Mouse (Mus musculus): ENCODE results near the gene Eipr1. TPM values are rescaled to one million over a fixed set of nuclear protein-coding genes. Genes with fewer than 3 reads are reported as not detected.

Gene Eipr1
- total and polyA plus RNA-seq, 3 experiments: 33.3 to 35.4 (median 34.4) TPM

- in situ Hi-C loops (cut with MboI; ENCODE audit: low pct_ligation_motif_present, low pct_unique_long_range_greater_than_20kb, low sequenced_read_pairs) (no loop called here), dilution Hi-C loops (cut with MboI; ENCODE audit: extremely low pct_ligation_motif_present, extremely low pct_unique_long_range_greater_than_20kb, low sequenced_read_pairs) (no loop called here)
- H3K9me3 ChIP-seq (replicated peaks; ENCODE audit: low read length): no peaks in the 10 kb centered on the region
- TF ChIP-seq ZMIZ1 (IDR thresholded peaks at IDR 0.05; ENCODE audit: low read depth, low read length) (no peak), EP300 (IDR thresholded peaks at IDR 0.05; ENCODE audit: low read length) (peak; percentile 58), ZKSCAN1 (IDR thresholded peaks at IDR 0.05; ENCODE audit: borderline replicate concordance, low read depth, low read length) (no peak), JUN (IDR thresholded peaks at IDR 0.05; ENCODE audit: insufficient read depth, low read depth, low read length) (peak; percentile 38; the same call in 1 of the 2 replicates), CHD2 (IDR thresholded peaks at IDR 0.05; ENCODE audit: low read length) (no peak), CTCF (conservative IDR thresholded peaks at IDR 0.05 in 1 of 2, IDR thresholded peaks at IDR 0.05 in 1 of 2; ENCODE audit: low read depth in 2 of 2, low read length in 2 of 2) (no peak), CHD1 (IDR thresholded peaks at IDR 0.05; ENCODE audit: low read depth, low read length) (no peak), GABPA (IDR thresholded peaks at IDR 0.05; ENCODE audit: insufficient replicate concordance, low read depth, low read length) (no peak), TCF12 (IDR thresholded peaks at IDR 0.05; ENCODE audit: low read depth, low read length) (no peak), MEF2A (IDR thresholded peaks at IDR 0.05; ENCODE audit: borderline replicate concordance, low read depth, low read length) (no peak), PAX5 (IDR thresholded peaks at IDR 0.05; ENCODE audit: low read length) (no peak), ZNF384 (IDR thresholded peaks at IDR 0.05; ENCODE audit: low read depth, low read length) (no peak), SIN3A (IDR thresholded peaks at IDR 0.05; ENCODE audit: low read length) (0 out of 2 replicates have a peak, but pooled peaks have one; percentile 3), TBP (conservative IDR thresholded peaks at IDR 0.05; ENCODE audit: low read depth, low read length) (no peak), ELF1 (IDR thresholded peaks at IDR 0.05; ENCODE audit: low read depth, low read length) (peak; percentile 41; the same call in 1 of the 2 replicates), RCOR1 (conservative IDR thresholded peaks at IDR 0.05; ENCODE audit: low read depth, low read length) (no peak), BHLHE40 (IDR thresholded peaks at IDR 0.05; ENCODE audit: low read depth, low read length) (0 out of 2 replicates have a peak, but pooled peaks have one; percentile 5), USF1 (IDR thresholded peaks at IDR 0.05; ENCODE audit: low read depth, low read length) (no peak), SMC3 (IDR thresholded peaks at IDR 0.05; ENCODE audit: low read depth, low read length) (no peak), ETS1 (conservative IDR thresholded peaks at IDR 0.05; ENCODE audit: low read depth, low read length) (peak; percentile 34; the same call in 1 of the 2 replicates), MYC (IDR thresholded peaks at IDR 0.05; ENCODE audit: low read depth, low read length) (no peak), POLR2A (IDR thresholded peaks at IDR 0.05; ENCODE audit: low read depth, low read length) (0 out of 2 replicates have a peak, but pooled peaks have one; percentile 25), USF2 (conservative IDR thresholded peaks at IDR 0.05; ENCODE audit: low read depth, low read length) (no peak), MAX (IDR thresholded peaks at IDR 0.05; ENCODE audit: low read length) (no peak), MAZ (IDR thresholded peaks at IDR 0.05; ENCODE audit: low read depth, low read length) (no peak), IRF4 (IDR thresholded peaks at IDR 0.05; ENCODE audit: low read depth, low read length) (0 out of 2 replicates have a peak, but pooled peaks have one; percentile 31)
- H3K4me1 ChIP-seq (ENCODE audit: control insufficient read depth in 1 of 2, insufficient read depth in 2 of 2): peaks cover 21 to 56% of the 10 kb centered on the region in 2 experiments
- H3K4me3 ChIP-seq (replicated peaks in 1 of 3; ENCODE audit: low read depth in 2 of 3, low read length in 2 of 3, poor library complexity in 1 of 3): no peak overlapping the region
- peak overlapping the region; percentile 7; the same call in 1 of the 2 replicates for H3K27ac ChIP-seq (ENCODE audit: insufficient read depth, low read depth)
- H3K9ac ChIP-seq (ENCODE audit: insufficient read depth, low read depth): no peak overlapping the region
- H3K27me3 ChIP-seq (replicated peaks): no peaks in the 10 kb centered on the region
- H3K79me2 ChIP-seq (replicated peaks; ENCODE audit: control insufficient read depth, extremely low read depth, insufficient read depth, poor library complexity, severe bottlenecking): no peaks in the 10 kb centered on the region
- peak overlapping the region; percentile 14; the same call in 1 of the 2 replicates for H3K4me2 ChIP-seq (ENCODE audit: insufficient read depth, low read depth, poor library complexity, severe bottlenecking)
- DNase-seq (ENCODE audit: extremely low read depth): peak; percentile 65
- peaks cover 29 to 69% of the 10 kb centered on the region in 2 experiments for H3K36me3 ChIP-seq (replicated peaks in 1 of 2; ENCODE audit: control insufficient read depth in 1 of 2, insufficient read depth in 1 of 2, low read length in 1 of 2)
Observed at GRCm38 (mm10) chr12:28727061-28727460, 24.5 kb upstream of the Eipr1 start.

Measured in CH12.LX (cell line).